Mouse (Mus musculus) stomach, embryonic 15.5 days (tissue): ENCODE results near the gene Zfp523. TPM values are rescaled to one million over a fixed set of nuclear protein-coding genes. Genes with fewer than 3 reads are reported as not detected.
"Not testable (repeated sequence)": the region's sequence is repeated elsewhere in the genome, so short reads cannot be mapped to it uniquely, and the experiment has no call there.

Experiments
- ATAC-seq: fragments of 200-750 bp; cut with Nextera tagmentation; 2 replicates; pipeline ENCODE4 v1.8.0; 2017; ENCODE audit warnings: low read depth, moderate number of reproducible peaks, moderate TSS enrichment; ENCODE audit not compliant: insufficient read depth, low FRiP score
- H3K27ac ChIP-seq: fragments of 300-500 bp; sonication (generic); 2 replicates; pipeline ENCODE4 v1.5.1; 2015; ENCODE audit warnings: mild to moderate bottlenecking, inconsistent platforms
- H3K27me3 ChIP-seq: fragments of 300-500 bp; sonication (generic); replicated peaks from 2 replicates; pipeline ENCODE4 v1.6.1; 2015; ENCODE audit warnings: inconsistent platforms
- H3K36me3 ChIP-seq: fragments of 300-500 bp; sonication (generic); 2 replicates; pipeline ENCODE4 v1.6.1; 2015; ENCODE audit warnings: inconsistent platforms
- H3K4me1 ChIP-seq: fragments of 300-500 bp; sonication (generic); 2 replicates; pipeline ENCODE4 v1.6.1; 2015; ENCODE audit warnings: inconsistent platforms
- H3K4me2 ChIP-seq: fragments of 300-500 bp; sonication (generic); 2 replicates; pipeline ENCODE4 v1.6.1; 2015; ENCODE audit warnings: mild to moderate bottlenecking, inconsistent platforms
- H3K4me3 ChIP-seq: fragments of 300-500 bp; sonication (generic); replicated peaks from 2 replicates; pipeline ENCODE4 v1.5.1; 2015; ENCODE audit warnings: inconsistent platforms
- H3K9ac ChIP-seq: fragments of 300-500 bp; sonication (generic); 2 replicates; pipeline ENCODE4 v1.6.1; 2015; ENCODE audit warnings: inconsistent platforms
- H3K9me3 ChIP-seq: fragments of 300-500 bp; sonication (generic); 2 replicates; pipeline ENCODE4 v1.6.1; 2016; ENCODE audit warnings: inconsistent platforms
- WGBS: fragments of 180-500 bp; shearing (Covaris S2); methylation state at CpG from one replicate; pipeline ENCODE4 v1.1.7; 2015; 5-methylcytosine and 5-hydroxymethylcytosine counted together
- polyA plus RNA-seq: library from polyadenylated mRNA; unstranded; fragments of >200 nt; fragmentation: Nextera tagmentation; extraction: Ambion mirVana; gene quantifications from 2 replicates; pipeline ENCODE4 v1.2.1, GENCODE M21; 2015

Zfp523 gene
- polyA plus RNA-seq, 1 experiment from 2014 or later, result 28.1 TPM

- no peak overlapping the region for H3K27ac ChIP-seq
- no peak overlapping the region for H3K4me2 ChIP-seq
- 0 out of 2 replicates have a peak, but pooled peaks cover 12% of the 10 kb centered on the region for H3K4me1 ChIP-seq
- no peak overlapping the region for H3K9ac ChIP-seq
- 81% methylated on average over 9 of the region's 9 CpGs for WGBS
- no peaks in the 10 kb centered on the region for H3K27me3 ChIP-seq
- no peak for ATAC-seq
- H3K4me3 ChIP-seq, result no peak overlapping the region
- H3K9me3 ChIP-seq, result no peaks in the 10 kb centered on the region
- no peaks in the 10 kb centered on the region for H3K36me3 ChIP-seq
These were observed 39.9 kb downstream of the Zfp523 start for GRCm38 (mm10) chr17:28216791-28217190.

GRCm38 (mm10) chr17:28217721-28218649 is 41.1 kb downstream of the Zfp523 start:
- 27% methylated on average over 23 of the region's 23 CpGs for WGBS
- no peak overlapping the region for H3K4me3 ChIP-seq
- H3K27me3 ChIP-seq, result no peaks in the 10 kb centered on the region
- no peak overlapping the region for H3K9ac ChIP-seq
- ATAC-seq, result no peak
- peak overlapping the region; percentile 6; the same call in 1 of the 2 replicates for H3K4me2 ChIP-seq
- H3K4me1 ChIP-seq, result 0 out of 2 replicates have a peak, but pooled peaks cover 12% of the 10 kb centered on the region
- no peaks in the 10 kb centered on the region for H3K9me3 ChIP-seq
- no peaks in the 10 kb centered on the region for H3K36me3 ChIP-seq
- peak overlapping the region; percentile 51; the same call in 1 of the 2 replicates for H3K27ac ChIP-seq

GRCm38 (mm10) chr17:28222463-28222862 is 45.5 kb downstream of the Zfp523 start:
- H3K4me3 ChIP-seq, H3K27me3 ChIP-seq, H3K4me2 ChIP-seq, H3K9me3 ChIP-seq, H3K36me3 ChIP-seq, ATAC-seq, H3K27ac ChIP-seq, H3K9ac ChIP-seq: not testable (repeated sequence)
- WGBS, result 91% methylated on average over 10 of the region's 10 CpGs
- H3K4me1 ChIP-seq, result peaks cover 28% of the 10 kb centered on the region; the same call in 1 of the 2 replicates

GRCm38 (mm10) chr17:28223561-28224391 is 46.8 kb downstream of the Zfp523 start:
- peak overlapping the region; percentile 52 for H3K4me3 ChIP-seq
- H3K27me3 ChIP-seq, result no peaks in the 10 kb centered on the region
- H3K27ac ChIP-seq, result peak overlapping the region; percentile 91
- H3K9me3 ChIP-seq, result no peaks in the 10 kb centered on the region
- 1% methylated on average over 46 of the region's 46 CpGs for WGBS
- ATAC-seq, result peak; percentile 92
- H3K9ac ChIP-seq, result peak overlapping the region; percentile 63
- peaks cover 21% of the 10 kb centered on the region; the same call in 1 of the 2 replicates for H3K4me1 ChIP-seq
- H3K4me2 ChIP-seq, result peak overlapping the region; percentile 99
- peaks cover 5% of the 10 kb centered on the region; the same call in 1 of the 2 replicates for H3K36me3 ChIP-seq

GRCm38 (mm10) chr17:28224615-28225014 is 47.7 kb downstream of the Zfp523 start:
- Histone ChIP-seq H3K4me3 (no peak overlapping the region), H3K27me3 (no peaks in the 10 kb centered on the region), H3K9ac (no peak overlapping the region), H3K4me2 (no peak overlapping the region), H3K36me3 (peaks cover 5% of the 10 kb centered on the region; the same call in 1 of the 2 replicates), H3K27ac (peak overlapping the region; percentile 91), H3K9me3 (no peaks in the 10 kb centered on the region), H3K4me1 (peaks cover 20% of the 10 kb centered on the region; the same call in 1 of the 2 replicates)
- 77% methylated on average over 10 of the region's 10 CpGs for WGBS
- no peak for ATAC-seq

- H3K4me3 ChIP-seq, result peak overlapping the region; percentile 24; the same call in 1 of the 2 replicates
- H3K27me3 ChIP-seq, result no peaks in the 10 kb centered on the region
- H3K36me3 ChIP-seq, result peaks cover 5% of the 10 kb centered on the region; the same call in 1 of the 2 replicates
- 5% methylated on average over 21 of the region's 21 CpGs for WGBS
- 0 out of 2 replicates have a peak, but pooled peaks have one; percentile 12 for ATAC-seq
- H3K27ac ChIP-seq, result no peak overlapping the region
- peak overlapping the region; percentile 65 for H3K4me2 ChIP-seq
- H3K9me3 ChIP-seq, result no peaks in the 10 kb centered on the region
- H3K9ac ChIP-seq, result no peak overlapping the region
- H3K4me1 ChIP-seq, result peaks cover 19% of the 10 kb centered on the region; the same call in 1 of the 2 replicates
These were observed 49.1 kb downstream of the Zfp523 start for GRCm38 (mm10) chr17:28226014-28226413.

- WGBS, result 74% methylated on average over 6 of the region's 6 CpGs
- no peak for ATAC-seq
- Histone ChIP-seq H3K9me3 (no peaks in the 10 kb centered on the region), H3K4me3 (no peak overlapping the region), H3K27ac (no peak overlapping the region), H3K27me3 (no peaks in the 10 kb centered on the region), H3K36me3 (peaks cover 5% of the 10 kb centered on the region; the same call in 1 of the 2 replicates), H3K4me2 (no peak overlapping the region), H3K4me1 (peaks cover 22% of the 10 kb centered on the region), H3K9ac (no peak overlapping the region)
These were observed 53.6 kb downstream of the Zfp523 start for GRCm38 (mm10) chr17:28230486-28230885.

- ATAC-seq, result no peak
- H3K27me3 ChIP-seq, result no peaks in the 10 kb centered on the region
- H3K4me1 ChIP-seq, result peaks cover 17% of the 10 kb centered on the region
- H3K36me3 ChIP-seq, result peaks cover 5% of the 10 kb centered on the region; the same call in 1 of the 2 replicates
- WGBS, result 84% methylated on average over 18 of the region's 18 CpGs
- no peak overlapping the region for H3K9ac ChIP-seq
- H3K27ac ChIP-seq, result no peak overlapping the region
- H3K4me2 ChIP-seq, result no peak overlapping the region
- no peaks in the 10 kb centered on the region for H3K9me3 ChIP-seq
- H3K4me3 ChIP-seq, result no peak overlapping the region
These were observed 54.3 kb downstream of the Zfp523 start for GRCm38 (mm10) chr17:28231026-28231736.

GRCm38 (mm10) chr17:28232475-28233060 is 55.6 kb downstream of the Zfp523 start, which contains the start of gene Ppard:
TSS of gene Ppard (plus strand) at chr17:28232700.
- under 1% methylated on average over 45 of the region's 57 CpGs for WGBS
- Histone ChIP-seq H3K9ac (peak within 1 kb of the TSS; percentile 95), H3K4me3 (peak within 1 kb of the TSS; percentile 90), H3K27ac (peak within 1 kb of the TSS; percentile 91), H3K36me3 (peaks cover 5% of the 10 kb centered on the region; the same call in 1 of the 2 replicates), H3K9me3 (no peaks in the 10 kb centered on the region), H3K4me2 (peak within 1 kb of the TSS; percentile 87), H3K27me3 (no peaks in the 10 kb centered on the region), H3K4me1 (peaks cover 17% of the 10 kb centered on the region)
- peak; percentile 94 for ATAC-seq

- peaks cover 17% of the 10 kb centered on the region for H3K4me1 ChIP-seq
- peak overlapping the region; percentile 87 for H3K4me2 ChIP-seq
- H3K9me3 ChIP-seq, result no peaks in the 10 kb centered on the region
- H3K27me3 ChIP-seq, result no peaks in the 10 kb centered on the region
- 4% methylated on average over 17 of the region's 17 CpGs for WGBS
- peak overlapping the region; percentile 91 for H3K27ac ChIP-seq
- peak overlapping the region; percentile 95 for H3K9ac ChIP-seq
- H3K36me3 ChIP-seq, result no peaks in the 10 kb centered on the region
- no peak; the same call in 1 of the 2 replicates for ATAC-seq
- peak overlapping the region; percentile 90 for H3K4me3 ChIP-seq
These were observed 56.3 kb downstream of the Zfp523 start for GRCm38 (mm10) chr17:28233091-28233731.
